Mouse (Mus musculus): ENCODE data around the gene Cux1.

Gene Cux1

DNA sequence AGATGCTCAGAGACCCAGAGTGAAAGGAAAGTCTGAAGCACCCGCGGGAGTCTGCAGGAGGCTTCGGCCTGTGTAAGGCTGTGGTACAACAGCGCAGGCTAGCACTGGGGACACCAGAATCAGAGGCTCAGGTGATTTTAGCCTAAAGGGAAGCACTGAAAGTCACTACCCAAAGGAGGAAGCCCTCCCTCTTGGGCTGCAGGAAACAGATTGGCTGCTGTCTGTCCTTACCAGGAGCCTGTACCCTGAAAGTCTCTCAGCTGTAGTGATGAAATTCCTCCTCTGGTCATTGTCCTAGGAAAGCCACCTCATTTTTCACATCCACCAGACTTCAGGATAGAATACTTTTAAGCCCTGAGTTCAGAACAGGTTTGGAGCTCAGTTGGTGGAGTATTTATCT lies 30.5 kb downstream of the Cux1 start:
- no peak for DNase-seq (ENCODE audit: low read depth)

DNA sequence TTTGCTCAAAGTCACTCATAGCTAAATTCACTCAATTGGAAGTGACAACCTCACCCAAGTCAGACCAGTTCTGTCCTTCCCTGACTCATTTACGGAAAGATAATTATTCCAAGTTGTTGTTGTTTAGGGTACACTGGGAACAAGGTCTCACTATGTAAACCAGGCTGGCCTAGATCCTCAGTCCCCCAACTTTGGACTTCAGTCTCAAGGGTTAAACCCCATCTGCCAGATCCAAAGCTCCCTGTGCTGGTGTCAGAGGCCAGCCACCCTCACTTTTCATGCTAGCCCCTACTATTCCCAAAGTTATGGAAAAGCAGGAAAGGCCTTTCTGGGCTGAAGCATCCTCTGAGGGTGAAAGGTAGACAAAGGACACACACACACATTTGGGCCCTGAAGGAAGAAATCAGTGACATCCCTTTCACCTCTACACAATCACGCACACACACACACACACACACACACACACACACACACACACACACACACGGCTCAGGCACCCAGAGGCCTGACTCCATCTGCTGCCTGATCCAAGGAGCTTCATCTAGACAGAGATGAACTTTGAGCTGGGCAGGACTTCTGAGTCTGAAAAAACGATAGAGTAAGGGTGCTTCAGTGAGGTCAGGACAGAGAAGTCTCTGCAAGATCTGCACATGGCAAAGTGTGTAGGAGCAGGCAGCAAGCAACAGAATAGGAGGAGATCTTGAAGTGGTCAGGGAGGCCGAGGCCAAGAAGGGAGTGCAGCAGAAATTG lies 31.1 kb downstream of the Cux1 start:
- DNase-seq (ENCODE audit: low read depth): no peak

DNA sequence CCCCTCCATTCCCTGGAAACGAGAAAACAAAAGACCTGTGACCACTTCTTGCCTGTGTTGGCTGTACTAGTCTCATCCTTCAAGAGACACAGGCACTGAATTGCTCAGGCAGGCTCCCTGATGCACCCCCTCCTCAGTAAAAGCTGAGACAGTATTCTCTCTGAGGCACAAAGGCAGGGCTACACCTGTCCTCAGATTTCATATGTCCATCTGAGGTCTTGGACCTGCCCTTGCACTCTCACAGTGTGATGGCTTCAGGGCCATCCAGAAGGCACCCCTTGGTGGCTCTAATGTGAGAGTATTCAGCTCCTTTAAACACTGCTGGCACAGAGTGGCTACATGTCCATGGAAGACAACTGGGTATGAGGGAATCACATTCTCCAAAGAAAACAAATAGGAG lies 32.1 kb downstream of the Cux1 start:
- no peak for DNase-seq (ENCODE audit: low read depth)

DNA sequence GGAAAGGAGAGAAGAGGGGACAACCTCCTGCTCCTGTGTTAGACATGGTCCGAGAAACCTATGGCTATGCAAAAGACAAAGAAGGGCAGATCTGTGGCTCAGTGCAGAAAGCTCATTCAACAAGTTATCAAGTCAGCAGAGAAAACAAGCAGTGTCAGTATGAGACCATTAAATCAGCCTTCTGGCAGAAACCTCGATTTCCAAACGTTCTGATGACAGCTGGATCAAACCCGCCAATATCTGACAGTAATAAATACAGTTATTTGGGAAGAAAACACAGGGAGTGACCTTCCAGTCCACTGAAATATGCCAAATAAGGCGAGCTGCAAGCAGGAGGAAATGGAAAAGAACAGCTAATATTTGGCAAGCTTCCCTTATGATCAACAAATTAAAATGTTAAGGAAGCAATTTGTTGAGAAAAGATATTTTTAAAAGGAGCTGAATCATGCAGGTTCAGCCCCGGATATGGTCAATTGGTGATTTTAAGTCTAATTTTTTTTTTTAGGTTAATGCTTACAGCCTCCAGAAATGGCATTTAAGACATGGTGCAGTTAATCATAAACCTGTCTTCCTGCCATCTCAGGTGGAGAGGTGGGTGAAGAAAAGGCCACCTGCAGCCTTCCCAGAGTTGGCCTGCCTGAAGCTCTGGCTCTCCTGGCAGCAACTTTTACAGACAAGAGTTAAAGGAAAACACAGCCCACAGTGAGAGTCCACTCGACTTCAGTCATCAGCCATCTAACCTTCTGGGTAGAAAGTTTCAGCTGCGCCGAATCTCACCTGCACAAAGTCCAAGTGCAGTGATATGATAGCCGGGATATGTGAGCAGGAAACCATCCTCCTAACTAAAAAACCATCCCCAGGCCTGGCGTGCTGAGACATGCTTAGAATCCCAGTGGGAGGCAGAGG lies 33.7 kb downstream of the Cux1 start:
- peak; percentile 34 for DNase-seq (ENCODE audit: low read depth)

DNA sequence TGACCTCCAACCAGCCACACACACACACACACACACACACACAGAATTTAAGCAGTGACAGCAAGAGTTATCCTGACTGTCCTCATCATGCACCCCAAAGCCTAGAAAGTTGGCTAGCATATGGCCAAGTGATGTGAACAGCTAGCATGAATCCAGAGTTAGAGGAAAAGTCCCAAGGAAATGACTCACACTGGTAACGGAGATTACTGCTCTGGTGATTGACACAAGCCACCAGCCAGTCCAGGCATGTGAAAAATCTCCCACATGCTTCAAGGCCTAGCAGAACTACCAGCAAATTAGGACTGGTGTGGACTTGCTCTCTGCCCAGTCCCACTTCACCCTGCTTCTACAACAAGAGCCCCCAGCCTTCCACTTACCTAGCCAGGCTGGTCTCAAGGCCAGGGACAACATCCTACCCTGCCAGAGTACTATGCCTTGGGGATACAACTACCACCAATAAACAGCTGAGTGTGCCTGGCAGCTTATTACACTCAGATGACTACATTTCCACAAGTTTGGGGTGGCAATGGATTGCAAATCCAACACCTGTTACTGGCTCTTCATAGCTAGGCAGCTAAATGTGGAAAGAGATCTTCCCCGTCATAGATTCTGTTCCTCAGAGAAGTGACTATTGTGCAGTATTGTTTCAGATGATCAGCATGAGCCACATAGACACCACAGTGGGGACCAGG lies 35.5 kb downstream of the Cux1 start:
- peak; percentile 35 for DNase-seq (ENCODE audit: low read depth)

DNA sequence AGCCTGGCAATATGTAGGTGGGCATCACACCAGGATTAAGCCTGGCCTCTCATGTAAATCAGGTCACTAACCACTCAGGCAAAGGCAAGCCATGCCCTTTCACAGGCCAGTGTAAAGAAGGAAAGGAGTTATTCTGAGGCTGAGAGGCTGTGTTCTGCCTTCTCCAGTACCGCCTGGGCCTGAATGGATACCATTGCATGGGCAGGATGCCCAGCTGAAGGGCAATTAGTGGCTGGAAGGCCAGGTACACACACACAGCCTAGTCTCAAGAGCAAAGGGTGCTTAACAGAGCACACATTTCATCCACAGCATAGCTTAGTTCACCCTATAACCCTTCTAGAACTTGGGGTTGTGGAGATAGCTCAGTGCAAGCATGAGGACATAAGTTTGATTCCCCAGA lies 36.4 kb downstream of the Cux1 start:
- no peak for DNase-seq (ENCODE audit: low read depth)

DNA sequence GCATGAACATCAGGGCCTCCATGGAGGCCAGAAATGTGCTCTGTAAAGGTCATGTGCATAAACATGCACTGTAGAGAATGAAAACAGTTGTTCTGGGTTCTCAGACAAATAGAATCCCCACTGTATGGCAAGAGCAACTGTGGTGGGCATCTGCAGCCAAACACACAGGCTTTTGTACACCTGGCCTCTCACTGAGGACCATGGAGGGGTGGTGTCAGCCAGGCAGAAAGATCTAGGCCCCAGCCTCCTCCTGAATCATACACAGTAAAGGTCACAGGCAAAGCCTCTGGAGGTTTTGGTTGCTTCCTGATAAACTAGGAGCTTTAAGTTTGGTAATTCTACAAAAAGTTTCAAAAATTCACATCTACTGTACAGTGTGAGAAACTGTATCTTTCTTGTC lies 38.1 kb downstream of the Cux1 start:
- DNase-seq (ENCODE audit: low read depth): no peak

DNA sequence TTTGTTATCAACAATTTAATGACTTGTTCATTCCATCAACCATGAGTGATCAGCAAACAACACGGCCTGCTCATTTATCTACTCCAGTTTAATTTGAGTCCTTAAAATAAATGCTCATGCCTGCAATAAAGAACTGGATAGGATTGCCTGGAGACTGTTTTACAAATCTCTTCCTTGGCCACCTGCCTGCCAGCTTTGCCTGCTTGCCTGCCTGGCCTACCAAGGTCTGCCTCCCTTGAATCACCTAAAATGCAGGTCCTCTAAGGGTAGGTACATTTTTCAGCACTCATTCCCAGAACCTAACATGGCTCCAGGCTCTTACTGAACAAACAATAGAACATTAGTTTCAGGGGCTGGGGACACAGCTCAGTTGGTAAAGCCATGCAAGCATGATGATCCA lies 39.4 kb downstream of the Cux1 start:
- DNase-seq (ENCODE audit: low read depth): no peak

DNA sequence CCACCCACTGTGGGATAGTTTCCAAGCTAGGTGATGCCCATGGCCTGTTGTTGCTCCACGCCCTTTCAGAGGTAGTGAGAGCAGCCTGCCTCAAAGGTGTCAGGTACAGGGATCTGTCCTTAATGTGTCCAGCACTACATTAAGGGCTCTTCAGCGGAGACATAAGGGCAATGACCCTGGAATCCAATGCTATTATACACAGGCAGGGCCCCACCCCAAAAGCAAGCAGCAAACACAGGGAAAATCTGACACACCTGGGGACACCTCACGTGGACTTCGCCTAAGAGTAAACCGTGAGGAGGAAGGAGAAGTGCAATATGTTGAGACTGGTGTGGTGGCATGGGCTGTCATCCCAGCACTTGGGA lies 40.8 kb downstream of the Cux1 start:
- no peak for DNase-seq (ENCODE audit: low read depth)

DNA sequence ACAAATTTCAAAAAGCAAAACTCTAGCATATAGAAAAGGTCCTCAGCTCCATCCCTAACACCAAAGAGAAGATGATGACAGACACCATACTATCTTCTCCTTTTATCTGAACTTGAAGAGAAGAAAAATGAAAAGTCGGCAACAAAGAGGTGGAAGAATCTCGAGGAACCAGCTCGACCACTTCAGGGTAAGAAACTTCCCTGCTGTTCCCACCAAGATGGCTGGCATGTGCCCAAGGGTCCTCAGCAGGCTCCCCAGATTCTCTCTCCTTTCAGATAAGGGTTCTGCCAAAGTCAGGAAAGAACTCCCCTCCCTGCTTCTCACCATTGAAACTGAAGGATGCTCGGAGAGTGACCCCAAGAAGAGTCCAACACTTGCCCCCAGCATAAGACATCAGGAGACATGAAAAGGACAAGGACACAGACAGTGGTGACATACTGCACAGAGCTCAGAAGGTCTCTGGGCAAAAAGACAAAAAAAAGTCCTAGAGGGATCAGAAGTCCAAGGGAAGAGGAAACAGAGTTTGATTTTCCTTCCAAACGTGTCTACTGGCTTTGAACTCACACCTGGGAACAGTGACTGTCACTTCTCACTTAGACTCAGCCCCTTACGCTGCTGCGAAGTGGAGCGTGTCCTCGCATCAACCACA lies 41.3 kb downstream of the Cux1 start:
- DNase-seq (ENCODE audit: low read depth): no peak

DNA sequence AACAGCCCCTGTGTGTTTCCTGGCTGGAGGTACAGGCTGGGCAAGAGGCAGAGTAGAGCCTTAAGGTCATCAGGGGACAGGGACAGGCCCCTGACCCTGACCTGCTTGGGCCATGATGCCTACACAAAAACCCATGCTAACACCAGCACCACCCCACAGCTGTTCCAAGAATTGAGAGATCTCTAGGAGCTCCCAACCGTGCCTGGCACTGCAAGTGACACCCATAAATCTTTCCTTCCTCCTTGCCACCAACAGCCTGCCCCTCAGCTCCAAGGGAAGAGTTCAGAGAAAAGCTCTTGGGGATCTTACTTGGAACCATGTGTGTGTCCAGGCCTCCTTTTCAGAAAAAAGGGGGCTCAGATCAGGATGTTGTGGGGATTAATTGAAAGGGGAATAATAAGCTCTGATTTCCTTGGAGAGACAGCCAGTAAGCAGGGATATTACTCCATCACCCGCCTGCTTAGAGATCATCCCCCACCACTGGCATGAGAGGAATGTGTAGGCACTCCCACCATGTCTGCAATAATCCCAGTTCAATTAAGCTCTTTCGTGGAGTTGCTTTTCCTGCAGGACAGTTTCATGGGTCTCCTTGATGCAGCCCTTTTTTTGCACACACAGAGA lies 44.3 kb downstream of the Cux1 start:
- DNase-seq (ENCODE audit: low read depth): no peak

DNA sequence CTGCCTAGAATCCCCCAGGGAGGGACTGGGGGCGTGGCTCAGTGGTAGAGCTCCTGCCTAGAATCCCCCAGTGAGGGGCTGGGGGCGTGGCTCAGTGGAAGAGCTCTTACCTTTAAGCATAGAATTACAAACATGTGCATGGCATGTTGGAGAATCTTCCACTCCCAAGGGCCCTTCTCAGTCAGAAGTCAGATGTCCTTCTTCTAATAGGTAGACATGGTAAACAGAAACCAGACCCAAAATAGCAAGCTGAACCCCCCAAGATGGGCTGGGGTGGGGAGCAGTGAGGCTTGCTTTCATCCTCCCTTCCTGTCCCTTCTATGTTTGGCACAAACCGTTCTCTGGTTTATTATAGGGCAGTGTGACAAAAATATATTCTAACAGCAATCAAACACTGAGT lies 45.6 kb downstream of the Cux1 start:
- DNase-seq (ENCODE audit: low read depth): no peak

DNA sequence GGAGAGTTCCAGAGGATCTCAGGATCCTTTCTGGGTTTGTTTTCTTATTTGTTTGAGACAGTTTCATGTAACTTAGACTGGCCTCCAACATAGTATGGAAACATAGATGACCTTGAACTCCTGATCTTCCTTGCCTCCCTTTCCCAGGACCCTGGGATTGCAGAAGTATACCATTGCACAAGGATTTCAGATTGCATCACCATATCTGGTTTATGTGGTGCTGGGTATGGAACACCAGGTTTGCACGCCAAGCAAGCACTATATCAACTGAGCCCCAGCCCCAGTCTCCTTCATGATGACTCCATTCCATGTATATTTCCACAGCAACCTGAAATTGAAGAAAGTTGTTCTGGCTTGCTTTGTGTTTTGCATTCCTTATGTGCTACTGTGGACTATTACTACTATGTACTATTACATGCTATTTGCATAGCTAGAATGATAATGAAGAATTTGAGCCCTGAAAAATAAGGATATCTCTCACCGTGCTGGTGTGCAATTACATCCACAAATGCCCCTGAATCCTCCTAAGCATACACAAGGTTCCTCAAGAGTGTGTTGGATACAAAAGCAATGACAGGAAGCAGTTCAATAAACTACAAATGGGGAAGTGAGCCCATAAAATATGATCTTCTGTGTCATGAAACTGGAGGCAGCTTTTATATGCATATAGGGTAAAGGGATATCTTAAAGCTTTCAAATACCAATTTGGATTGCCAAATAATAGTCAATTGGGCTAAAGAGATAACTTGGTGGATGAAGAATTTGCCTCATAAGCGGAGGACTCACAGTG lies 48.4 kb downstream of the Cux1 start:
- no peak for DNase-seq (ENCODE audit: low read depth)

DNA sequence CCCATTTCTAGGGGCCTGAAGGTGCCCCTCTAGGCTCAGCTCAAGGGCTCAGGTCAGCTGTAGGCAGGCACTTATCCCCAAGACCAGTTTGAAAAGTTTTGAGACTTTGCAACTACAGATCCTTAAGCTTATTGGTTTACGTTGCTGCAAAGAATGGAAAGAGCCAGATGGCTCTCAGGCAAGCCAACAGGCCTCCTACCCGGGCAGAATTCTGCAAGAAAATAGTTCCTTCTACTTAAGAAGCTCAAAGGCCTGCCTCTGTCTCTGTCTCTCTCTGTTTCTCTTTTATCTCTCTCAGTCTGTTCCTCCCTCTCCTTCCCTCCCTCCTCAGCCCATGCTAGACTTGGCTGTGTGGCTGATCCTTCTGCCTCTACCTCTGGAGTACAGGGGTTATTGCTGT lies 49.8 kb downstream of the Cux1 start:
- no peak for DNase-seq (ENCODE audit: low read depth)

DNA sequence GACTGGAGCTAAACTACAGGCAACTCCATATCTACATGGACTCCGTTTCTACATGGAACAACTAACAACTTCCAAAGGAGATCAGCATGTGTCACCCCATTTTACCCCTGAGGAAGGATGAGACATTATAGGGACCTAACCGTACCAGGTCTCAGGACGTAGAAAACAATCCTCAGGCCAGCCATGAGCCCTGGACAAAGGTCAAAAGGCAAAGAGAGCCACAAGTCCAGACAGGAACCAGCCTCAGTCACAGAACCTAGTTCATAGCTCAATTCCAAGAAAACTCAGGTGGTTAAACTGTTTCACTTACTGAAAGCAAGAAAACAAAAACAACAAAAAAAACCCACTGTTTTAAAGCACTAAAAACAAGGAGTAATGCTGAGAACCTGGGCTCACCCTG lies 50.7 kb downstream of the Cux1 start:
- DNase-seq (ENCODE audit: low read depth): no peak

DNA sequence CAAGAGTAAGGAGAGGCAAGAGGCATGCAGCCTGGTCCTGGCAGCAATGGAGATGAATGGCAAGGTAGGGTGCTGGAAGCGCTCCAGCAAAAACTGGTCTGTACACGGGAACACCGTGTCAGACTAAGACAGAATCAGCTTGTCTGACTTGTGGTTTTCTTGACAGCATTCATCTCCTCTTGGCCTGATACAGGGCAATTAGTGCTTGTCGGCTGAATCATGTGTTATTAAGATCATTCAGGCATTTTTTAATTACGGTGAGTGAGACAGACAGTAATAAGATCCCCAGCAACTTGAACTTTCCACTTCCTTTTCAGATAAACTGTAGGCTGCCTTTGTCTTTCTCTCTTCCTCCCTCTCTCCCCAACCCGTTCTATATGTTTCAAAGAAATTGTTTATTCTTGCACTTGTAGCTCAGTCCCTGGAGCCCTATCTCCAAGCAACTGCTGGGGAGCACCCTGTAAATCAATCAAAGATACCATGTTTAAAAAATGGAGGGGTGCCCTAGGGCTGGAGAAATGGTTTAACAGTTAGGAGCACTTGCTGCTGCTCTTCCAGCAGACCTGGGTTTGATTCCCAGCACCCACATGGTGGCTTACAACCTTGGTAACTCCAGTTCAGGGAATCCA lies 53.1 kb downstream of the Cux1 start:
- DNase-seq (ENCODE audit: low read depth): no peak

DNA sequence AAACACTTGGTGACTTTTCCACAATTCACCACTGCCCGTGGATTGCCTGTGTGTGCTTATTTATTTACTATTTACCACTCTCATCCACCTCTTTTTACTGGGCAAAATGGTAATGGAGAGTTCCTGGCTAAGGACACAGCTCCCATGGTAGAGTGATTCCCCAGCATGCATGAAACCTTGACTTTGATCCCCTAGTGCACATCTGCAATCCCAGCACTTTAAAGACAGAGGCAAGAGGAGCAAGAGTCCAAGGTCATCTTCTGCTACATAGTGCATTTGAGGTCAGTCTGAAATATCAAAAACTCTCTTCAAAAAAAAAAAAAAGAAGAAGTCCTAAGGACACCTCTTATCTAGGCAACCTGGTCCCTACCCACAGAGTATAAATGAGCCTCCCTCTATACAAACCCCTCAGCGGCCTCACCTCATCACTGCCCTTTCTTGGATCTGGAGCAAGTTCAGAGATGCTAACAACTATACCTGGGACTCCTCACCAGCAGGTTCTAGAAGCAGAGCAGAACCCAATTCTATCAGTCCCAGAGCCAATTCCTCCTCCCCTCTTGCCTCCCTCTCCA lies 55.1 kb downstream of the Cux1 start:
- no peak for DNase-seq (ENCODE audit: low read depth)

DNA sequence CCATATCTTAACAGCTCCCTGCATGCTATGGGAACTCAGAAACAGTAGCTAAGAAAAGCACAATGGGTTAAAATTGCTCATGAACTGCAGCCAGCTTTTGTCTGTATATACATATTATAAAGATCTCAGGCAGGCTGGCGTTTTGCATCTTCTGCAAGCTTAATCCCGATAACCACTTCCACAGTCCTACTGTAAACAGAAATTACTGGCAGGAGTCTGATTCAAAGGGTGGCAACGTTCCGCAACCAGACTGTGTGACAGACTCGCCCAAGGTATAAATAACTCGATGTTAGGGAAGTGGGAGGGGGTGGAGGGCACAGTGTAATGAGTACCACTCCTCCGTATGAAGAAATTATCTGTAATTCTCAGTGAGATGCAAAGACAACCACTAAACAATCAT lies 55.9 kb downstream of the Cux1 start:
- no peak for DNase-seq (ENCODE audit: low read depth)

DNA sequence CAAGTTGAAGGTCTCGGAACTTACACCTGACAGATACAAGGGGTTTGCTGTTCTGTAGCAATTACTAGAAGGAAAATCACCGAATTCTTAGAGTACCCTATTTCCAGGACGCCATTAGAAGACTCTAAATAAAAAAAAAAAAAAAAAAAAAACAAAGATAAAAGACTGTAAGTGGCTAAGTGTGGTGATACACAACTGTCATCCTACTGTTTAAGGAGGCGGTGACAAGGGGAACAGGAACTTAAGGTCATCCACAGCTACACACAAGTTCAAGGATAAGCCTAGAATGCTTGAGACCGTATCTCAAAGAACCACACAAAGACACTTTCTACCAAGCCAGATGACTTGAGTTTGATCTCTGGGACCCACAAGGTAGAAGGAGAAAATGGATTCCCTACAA lies 56.7 kb downstream of the Cux1 start:
- DNase-seq (ENCODE audit: low read depth): no peak

DNA sequence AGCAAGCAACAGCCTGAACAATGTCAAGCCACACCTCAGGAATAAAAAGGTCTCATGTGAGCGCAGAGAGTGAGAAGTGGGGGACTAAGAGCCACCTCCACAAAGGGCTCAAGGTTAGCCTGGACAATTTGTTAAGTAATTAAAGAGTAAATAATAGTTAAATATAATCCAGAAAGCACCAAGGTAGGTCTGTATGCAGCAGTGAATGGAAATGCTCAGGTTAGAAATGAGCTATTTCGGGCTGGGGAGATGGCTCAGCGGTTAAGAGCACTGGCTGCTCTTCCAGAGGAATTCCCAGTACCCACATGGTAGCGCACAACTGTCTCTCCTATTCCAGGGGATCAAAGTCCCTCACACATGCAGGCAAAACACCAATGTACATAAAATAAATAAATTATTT lies 59.7 kb downstream of the Cux1 start:
- no peak for DNase-seq (ENCODE audit: low read depth)

Measured in fibroblast of lung, adult 2 months (primary cell).